Mouse (Mus musculus) liver, embryonic 15.5 days (tissue): ENCODE measurements around the gene Col26a1. TPM values are rescaled to one million over a fixed set of nuclear protein-coding genes. Genes with fewer than 3 reads are reported as not detected.

Experiments used
- ATAC-seq: fragments of 200-750 bp; cut with Nextera tagmentation; 2 replicates; pipeline ENCODE4 v1.8.0; 2017; ENCODE audit warnings: moderate number of reproducible peaks, mild to moderate bottlenecking, moderate library complexity; ENCODE audit not compliant: insufficient read depth
- H3K27ac ChIP-seq: fragments of 300-500 bp; sonication (generic); replicated peaks from 2 replicates; pipeline ENCODE4 v1.5.1; 2015; ENCODE audit warnings: mild to moderate bottlenecking, inconsistent platforms
- H3K27me3 ChIP-seq: fragments of 300-500 bp; sonication (generic); 2 replicates; pipeline ENCODE4 v1.6.1; 2015; ENCODE audit warnings: mild to moderate bottlenecking, inconsistent platforms
- H3K36me3 ChIP-seq: fragments of 300-500 bp; sonication (generic); replicated peaks from 2 replicates; pipeline ENCODE4 v1.6.1; 2015; ENCODE audit warnings: moderate library complexity, mild to moderate bottlenecking, inconsistent platforms
- H3K4me1 ChIP-seq: fragments of 300-500 bp; sonication (generic); replicated peaks from 2 replicates; pipeline ENCODE4 v1.6.1; 2015; ENCODE audit warnings: inconsistent platforms
- H3K4me2 ChIP-seq: fragments of 300-500 bp; sonication (generic); 2 replicates; pipeline ENCODE4 v1.6.1; 2015; ENCODE audit warnings: moderate library complexity, mild to moderate bottlenecking, inconsistent platforms
- H3K4me3 ChIP-seq: fragments of 300-500 bp; sonication (generic); replicated peaks from 2 replicates; pipeline ENCODE4 v1.5.1; 2015; ENCODE audit warnings: mild to moderate bottlenecking, inconsistent platforms
- H3K9ac ChIP-seq: fragments of 300-500 bp; sonication (generic); 2 replicates; pipeline ENCODE4 v1.6.1; 2015; ENCODE audit warnings: moderate library complexity, mild to moderate bottlenecking, inconsistent platforms
- H3K9me3 ChIP-seq: fragments of 300-500 bp; sonication (generic); replicated peaks from 2 replicates; pipeline ENCODE4 v1.6.1; 2016; ENCODE audit warnings: inconsistent platforms
- WGBS: fragments of 180-500 bp; shearing (Covaris S2); methylation state at CpG from one replicate; pipeline ENCODE4 v1.1.7; 2015; ENCODE audit warnings: mixed read lengths; ENCODE audit not compliant: insufficient replicate concordance; 5-methylcytosine and 5-hydroxymethylcytosine counted together
- polyA plus RNA-seq: library from polyadenylated mRNA; unstranded; fragments of >200 nt; fragmentation: Nextera tagmentation; extraction: Ambion mirVana; gene quantifications from 2 replicates; pipeline ENCODE4 v1.2.1, GENCODE M21; 2015

The Col26a1 gene
- polyA plus RNA-seq, 1 experiment from 2014 or later: 0.85 TPM

DNA sequence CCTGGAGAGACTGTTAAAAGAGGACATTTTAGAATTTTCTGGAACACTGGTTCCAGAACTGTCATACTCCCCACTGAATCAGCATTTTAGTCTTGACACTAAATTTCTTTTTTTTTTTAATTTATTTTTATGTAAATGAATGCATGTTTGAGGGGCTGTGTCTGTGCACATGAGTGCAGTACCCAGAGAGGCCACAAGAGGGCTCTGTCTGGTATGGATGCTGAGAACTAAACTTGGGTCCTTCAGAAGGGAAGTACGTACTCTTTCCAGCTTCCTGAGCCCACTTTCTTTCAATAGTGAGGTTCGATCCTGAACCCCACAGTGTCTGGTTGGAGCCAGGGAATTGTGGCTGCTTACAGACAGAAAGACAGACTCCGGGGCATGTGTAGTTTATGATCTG, 177.5 kb downstream of the Col26a1 start:
- H3K9me3 ChIP-seq: no peaks in the 10 kb centered on the region
- H3K27me3 ChIP-seq: no peaks in the 10 kb centered on the region

GRCm38 (mm10) chr5:136704151-136704550, 178.9 kb downstream of the Col26a1 start:
- H3K9ac ChIP-seq: no peak overlapping the region
- no peak for ATAC-seq
- H3K4me2 ChIP-seq: no peak overlapping the region
- no peaks in the 10 kb centered on the region for H3K36me3 ChIP-seq
- no peak overlapping the region for H3K4me3 ChIP-seq
- H3K4me1 ChIP-seq: no peaks in the 10 kb centered on the region
- WGBS: 78% methylated on average over 8 of the region's 8 CpGs
- no peak overlapping the region for H3K27ac ChIP-seq
- H3K27me3 ChIP-seq: no peaks in the 10 kb centered on the region
- H3K9me3 ChIP-seq: no peaks in the 10 kb centered on the region

More for the DNA sequence above, 177.5 kb downstream of the Col26a1 start:
- 80% methylated on average over 3 of the region's 3 CpGs for WGBS
- no peak overlapping the region for H3K9ac ChIP-seq
- no peak for ATAC-seq
- H3K4me2 ChIP-seq: no peak overlapping the region
- H3K4me3 ChIP-seq: no peak overlapping the region
- no peaks in the 10 kb centered on the region for H3K36me3 ChIP-seq
- H3K4me1 ChIP-seq: no peaks in the 10 kb centered on the region
- H3K27ac ChIP-seq: no peak overlapping the region

DNA sequence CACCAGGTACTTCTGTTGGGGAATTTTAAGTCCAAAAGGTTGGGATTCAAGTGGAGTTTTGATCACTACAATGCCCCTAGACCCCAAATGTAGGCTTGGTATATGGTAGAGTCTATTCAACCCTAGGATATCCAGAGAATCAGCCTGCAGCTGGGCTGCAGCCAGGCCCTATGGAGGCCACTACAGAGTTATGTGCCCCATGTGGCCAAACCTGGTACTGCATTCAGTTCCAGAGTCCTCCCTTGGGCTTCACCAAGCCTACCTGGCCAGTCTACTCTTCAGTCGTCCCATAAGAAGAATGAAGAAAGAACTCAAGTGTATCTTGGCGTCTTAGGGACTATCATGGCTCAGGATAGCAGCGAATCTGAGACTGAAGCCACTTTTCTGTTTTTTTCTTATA, 179.3 kb downstream of the Col26a1 start:
- Histone ChIP-seq H3K27ac (no peak overlapping the region), H3K36me3 (no peaks in the 10 kb centered on the region), H3K27me3 (no peaks in the 10 kb centered on the region), H3K4me3 (no peak overlapping the region), H3K4me1 (no peaks in the 10 kb centered on the region), H3K9me3 (no peaks in the 10 kb centered on the region), H3K9ac (no peak overlapping the region), H3K4me2 (no peak overlapping the region)
- ATAC-seq: no peak
- 29% methylated on average over 3 of the region's 3 CpGs for WGBS

GRCm38 (mm10) chr5:136702159-136702725, 180.8 kb downstream of the Col26a1 start:
- WGBS: 25% methylated on average over 3 of the region's 3 CpGs
- Histone ChIP-seq H3K4me3 (no peak overlapping the region), H3K9me3 (no peaks in the 10 kb centered on the region), H3K27ac (no peak overlapping the region), H3K4me2 (no peak overlapping the region), H3K27me3 (no peaks in the 10 kb centered on the region), H3K4me1 (no peaks in the 10 kb centered on the region), H3K9ac (no peak overlapping the region), H3K36me3 (no peaks in the 10 kb centered on the region)
- ATAC-seq: no peak

- 60% methylated on average over 9 of the region's 9 CpGs for WGBS
- Histone ChIP-seq H3K27ac (no peak overlapping the region), H3K36me3 (no peaks in the 10 kb centered on the region), H3K4me3 (no peak overlapping the region), H3K4me1 (no peaks in the 10 kb centered on the region), H3K27me3 (no peaks in the 10 kb centered on the region), H3K4me2 (no peak overlapping the region), H3K9ac (no peak overlapping the region), H3K9me3 (no peaks in the 10 kb centered on the region)
- no peak for ATAC-seq
Observed at GRCm38 (mm10) chr5:136697618-136698017, 185.4 kb downstream of the Col26a1 start.

DNA sequence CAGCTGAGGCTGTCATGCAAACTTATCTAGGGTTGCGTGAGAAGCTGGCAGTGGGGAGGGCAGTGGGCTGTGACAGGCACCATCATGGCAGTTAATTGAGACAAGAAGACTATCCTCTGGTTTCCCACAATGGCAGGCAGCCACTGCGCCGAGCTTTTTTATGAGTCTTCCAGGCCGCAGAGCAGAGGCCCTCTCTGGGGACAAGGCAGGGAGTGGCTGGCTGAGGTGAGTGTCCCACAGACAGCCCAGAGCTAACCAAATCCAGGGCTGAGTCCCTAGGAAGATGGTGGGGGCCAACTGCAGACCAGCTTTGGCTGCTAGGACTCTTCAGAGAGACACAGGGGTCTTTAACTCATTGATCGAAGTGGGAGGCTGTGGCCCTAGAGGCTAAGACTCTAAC, 186.5 kb downstream of the Col26a1 start:
- 64% methylated on average over 5 of the region's 5 CpGs for WGBS
- no peaks in the 10 kb centered on the region for H3K27me3 ChIP-seq
- no peak overlapping the region for H3K4me2 ChIP-seq
- H3K4me1 ChIP-seq: no peaks in the 10 kb centered on the region
- H3K36me3 ChIP-seq: no peaks in the 10 kb centered on the region
- no peak for ATAC-seq
- H3K9ac ChIP-seq: no peak overlapping the region
- no peaks in the 10 kb centered on the region for H3K9me3 ChIP-seq
- H3K27ac ChIP-seq: no peak overlapping the region
- no peak overlapping the region for H3K4me3 ChIP-seq

- Histone ChIP-seq H3K36me3 (no peaks in the 10 kb centered on the region), H3K27ac (no peak overlapping the region), H3K4me1 (no peaks in the 10 kb centered on the region), H3K27me3 (no peaks in the 10 kb centered on the region), H3K4me2 (no peak overlapping the region), H3K9me3 (no peaks in the 10 kb centered on the region), H3K4me3 (no peak overlapping the region), H3K9ac (no peak overlapping the region)
- WGBS: 44% methylated on average over 6 of the region's 6 CpGs
- no peak for ATAC-seq
Observed at GRCm38 (mm10) chr5:136694976-136695375, 188.0 kb downstream of the Col26a1 start.

GRCm38 (mm10) chr5:136693418-136693817, 189.6 kb downstream of the Col26a1 start:
- Histone ChIP-seq H3K27ac (no peak overlapping the region), H3K4me1 (no peaks in the 10 kb centered on the region), H3K36me3 (no peaks in the 10 kb centered on the region), H3K9ac (no peak overlapping the region), H3K9me3 (no peaks in the 10 kb centered on the region), H3K27me3 (no peaks in the 10 kb centered on the region), H3K4me2 (no peak overlapping the region), H3K4me3 (no peak overlapping the region)
- 40% methylated on average over 7 of the region's 7 CpGs for WGBS
- no peak for ATAC-seq

- Histone ChIP-seq H3K9ac (no peak within 1 kb of the TSS), H3K9me3 (no peaks in the 10 kb centered on the region), H3K36me3 (no peaks in the 10 kb centered on the region), H3K27ac (no peak within 1 kb of the TSS), H3K4me2 (no peak within 1 kb of the TSS), H3K27me3 (no peaks in the 10 kb centered on the region), H3K4me1 (no peaks in the 10 kb centered on the region), H3K4me3 (no peak within 1 kb of the TSS)
- 58% methylated on average over 4 of the region's 4 CpGs for WGBS
- ATAC-seq: no peak
Observed at GRCm38 (mm10) chr5:136692784-136693183, 190.2 kb downstream of the Col26a1 start, which contains the start of gene Myl10. Gene Myl10, plus strand, starts transcription at chr5:136693146.

Other genes starting within 250 kb of the Col26a1 start
- not detected in 2 replicates for gene Myl10, start 190.1 kb downstream of the Col26a1 start, polyA plus RNA-seq
- 7.5 and 9.0 TPM in 2 replicates for gene Ift22, start 24.9 kb upstream of the Col26a1 start, polyA plus RNA-seq
- gene Fis1, start 70.1 kb upstream of the Col26a1 start, polyA plus RNA-seq: 190 and 201 TPM in 2 replicates
- gene Cldn15, start 83.4 kb upstream of the Col26a1 start, polyA plus RNA-seq: 5.9 and 8.1 TPM in 2 replicates
- 15.3 and 19.0 TPM in 2 replicates for gene Plod3, start 103.8 kb upstream of the Col26a1 start, polyA plus RNA-seq
- gene Znhit1, start 104.8 kb upstream of the Col26a1 start, polyA plus RNA-seq: 50.6 and 53.4 TPM in 2 replicates
- gene Vgf, start 143.2 kb upstream of the Col26a1 start, polyA plus RNA-seq: not detected in 2 replicates
- gene Ap1s1, start 162.9 kb upstream of the Col26a1 start, polyA plus RNA-seq: 74.7 and 77.6 TPM in 2 replicates
- 0.06 and 0.20 TPM in 2 replicates for gene Serpine1, start 189.1 kb upstream of the Col26a1 start, polyA plus RNA-seq
- 11.1 and 15.6 TPM in 2 replicates for gene Trim56, start 233.0 kb upstream of the Col26a1 start, polyA plus RNA-seq